Mouse (Mus musculus): ENCODE data around the gene Dixdc1.
A peak's percentile ranks its signal among the peaks of the same experiment; 100 is the strongest.

Dixdc1 gene

DNA sequence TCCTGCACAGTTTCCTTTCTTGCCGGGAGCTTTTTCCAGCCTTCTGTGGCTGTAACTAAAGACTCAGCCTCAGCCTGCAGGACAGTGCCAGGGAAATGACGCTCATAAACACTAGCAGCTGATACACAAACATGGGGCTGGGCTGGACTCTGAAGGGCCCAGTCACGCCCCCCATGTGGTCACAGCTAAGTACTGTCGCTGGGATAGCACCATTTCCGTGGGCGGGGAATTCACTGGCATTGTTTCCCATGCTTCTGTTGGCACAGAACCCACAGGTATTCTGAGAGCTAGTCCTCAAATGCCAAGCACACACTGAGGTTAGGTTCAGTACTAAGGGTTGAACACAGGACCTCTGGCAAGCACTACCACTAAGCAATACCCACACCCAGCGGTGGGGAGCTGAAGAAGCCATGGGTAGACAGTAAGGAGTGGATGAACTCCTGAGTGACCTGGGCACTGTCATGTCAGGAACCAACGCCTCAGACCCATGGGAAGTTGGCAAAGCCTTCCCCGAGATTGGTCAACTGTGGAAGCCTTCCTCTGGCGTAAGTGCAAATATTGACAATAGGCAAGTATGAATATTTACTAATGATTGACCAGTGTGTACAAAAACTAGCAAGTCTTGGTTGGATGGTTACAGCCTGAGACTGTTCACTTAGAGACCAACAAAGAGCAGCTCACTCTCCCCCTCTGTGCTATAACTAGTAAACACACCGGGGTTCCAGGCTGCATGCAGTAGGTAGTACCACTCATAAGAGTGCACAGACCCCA lies 38.2 kb downstream of the Dixdc1 start:
- no peak for DNase-seq (ENCODE audit: low spot score in 2 of 2)

DNA sequence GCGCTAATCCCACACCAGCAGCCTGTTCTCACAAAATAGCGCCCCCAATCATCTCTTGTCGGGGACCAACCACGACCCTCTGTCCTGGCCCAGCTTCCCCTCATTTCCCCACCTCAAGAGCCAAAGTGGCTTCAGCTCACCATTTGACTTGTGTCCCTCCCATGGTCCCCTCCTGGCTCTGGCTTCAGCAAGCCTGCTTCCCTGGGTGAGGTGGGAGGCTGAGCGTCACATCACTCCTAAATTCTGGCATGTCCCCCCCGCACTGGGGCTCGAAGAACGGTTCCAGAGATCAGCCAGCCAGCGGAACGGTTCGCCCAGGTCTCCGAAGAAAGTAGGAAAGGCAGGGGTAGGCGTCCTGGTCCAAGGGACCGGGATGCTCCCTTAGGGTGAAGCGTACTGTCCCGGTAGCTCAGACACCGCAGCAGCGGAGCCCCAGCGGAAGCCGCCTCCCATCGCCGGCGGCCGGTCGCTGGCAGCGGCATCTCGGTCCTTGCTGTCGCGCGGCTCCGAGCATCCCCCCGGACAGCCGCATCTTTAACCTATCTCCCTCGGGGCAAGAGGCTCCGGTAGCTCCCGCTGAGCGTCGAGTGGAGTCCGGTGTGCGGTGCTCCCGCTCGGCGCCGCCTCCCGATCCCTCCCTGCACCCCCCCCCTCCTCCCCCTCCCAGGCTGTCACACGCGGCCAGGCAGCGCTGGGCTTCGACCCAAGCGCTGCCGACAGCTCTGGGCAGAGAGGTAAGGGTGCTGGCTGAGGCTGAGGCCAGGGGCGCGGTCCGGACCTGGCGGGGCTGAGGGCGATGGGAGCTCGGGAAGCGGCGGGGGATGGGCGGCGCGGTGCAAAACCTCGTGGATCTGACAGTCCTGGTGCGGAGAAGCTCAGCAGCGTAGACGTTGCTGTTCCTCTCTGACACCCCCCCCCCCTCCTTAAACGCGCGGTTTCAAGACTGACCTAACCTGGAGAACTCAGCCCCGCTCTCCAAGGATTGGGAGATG lies 40.6 kb downstream of the Dixdc1 start:
- peak; percentile 59 to 69 for DNase-seq (ENCODE audit: low spot score in 2 of 2)

DNA sequence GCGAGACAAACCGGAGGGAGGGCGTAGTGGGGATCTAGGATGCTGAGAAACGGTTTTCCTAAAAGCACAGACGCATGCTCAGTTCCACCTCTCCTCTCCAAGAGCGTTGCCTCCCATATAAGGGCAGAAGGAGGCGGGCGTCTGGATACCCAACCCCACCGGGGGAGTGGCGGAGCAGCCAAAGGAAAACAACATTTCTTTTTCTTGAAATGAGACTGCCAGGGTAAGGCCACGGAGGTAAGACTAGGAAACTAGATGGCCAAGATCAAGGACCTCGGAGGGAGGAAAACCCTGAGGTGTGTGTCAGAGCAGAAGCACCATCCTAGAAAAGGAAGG lies 41.6 kb downstream of the Dixdc1 start:
- peak; percentile 83 to 84 for DNase-seq (ENCODE audit: low spot score in 2 of 2)

DNA sequence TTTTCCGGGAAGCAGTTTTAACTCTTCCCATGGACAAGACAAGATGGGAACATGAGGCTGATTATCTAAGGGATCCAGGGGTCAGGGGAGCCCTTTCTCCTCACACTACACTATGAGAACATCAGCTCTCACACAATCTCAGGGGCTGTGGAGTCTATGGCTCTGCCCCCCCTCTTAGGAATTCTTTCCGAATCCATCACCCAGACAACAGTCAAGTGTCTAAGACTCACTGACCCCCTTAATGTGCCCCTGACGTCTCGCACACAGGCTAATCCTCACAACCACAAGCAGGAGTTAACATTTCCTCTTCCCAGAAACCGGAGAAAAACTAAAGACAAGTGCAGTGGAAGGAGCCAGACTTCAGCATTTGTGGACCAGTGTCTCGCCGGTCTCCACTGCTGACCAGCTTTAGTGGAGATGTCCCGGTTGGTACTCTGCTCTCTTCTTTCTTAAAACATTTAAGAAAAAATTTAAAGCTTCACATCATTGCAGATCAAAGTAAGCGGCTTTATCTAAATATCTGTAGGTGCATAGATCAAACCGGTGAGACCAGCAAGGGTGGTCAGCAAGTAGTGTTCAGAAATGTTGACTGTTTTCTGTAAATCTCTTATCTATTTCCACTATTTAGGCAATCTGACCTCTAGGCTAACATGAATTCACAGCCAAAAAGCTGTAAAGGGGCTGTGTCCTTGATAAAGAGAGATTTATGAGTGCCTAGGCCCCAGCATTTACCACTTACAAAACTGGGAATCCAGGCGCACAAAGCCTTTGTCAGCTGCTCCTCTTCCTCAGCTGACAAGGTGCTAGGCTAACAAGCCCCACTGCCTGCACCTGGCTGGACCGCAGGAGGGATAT lies 42.2 kb downstream of the Dixdc1 start:
- no peak for DNase-seq (ENCODE audit: low spot score in 2 of 2)

DNA sequence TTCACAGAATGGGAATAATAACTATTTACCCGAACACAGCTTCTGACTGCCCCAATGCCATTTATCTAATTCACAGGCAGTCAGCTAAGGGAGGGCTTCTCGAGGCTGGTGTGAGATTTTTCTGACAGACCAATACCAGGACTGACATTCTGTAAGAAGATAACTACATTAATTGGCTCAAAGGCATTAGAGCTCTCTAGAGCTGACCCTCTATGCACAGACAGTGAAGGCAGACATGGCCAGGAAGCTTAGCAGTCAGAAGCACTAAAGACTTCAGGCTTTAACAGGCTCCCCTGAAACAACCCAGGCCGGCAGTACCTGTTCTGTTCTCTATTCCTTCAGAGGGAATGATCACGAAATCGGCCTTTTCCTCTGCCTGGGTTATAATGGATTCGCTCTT lies 44.2 kb downstream of the Dixdc1 start:
- no peak for DNase-seq (ENCODE audit: low spot score in 2 of 2)

DNA sequence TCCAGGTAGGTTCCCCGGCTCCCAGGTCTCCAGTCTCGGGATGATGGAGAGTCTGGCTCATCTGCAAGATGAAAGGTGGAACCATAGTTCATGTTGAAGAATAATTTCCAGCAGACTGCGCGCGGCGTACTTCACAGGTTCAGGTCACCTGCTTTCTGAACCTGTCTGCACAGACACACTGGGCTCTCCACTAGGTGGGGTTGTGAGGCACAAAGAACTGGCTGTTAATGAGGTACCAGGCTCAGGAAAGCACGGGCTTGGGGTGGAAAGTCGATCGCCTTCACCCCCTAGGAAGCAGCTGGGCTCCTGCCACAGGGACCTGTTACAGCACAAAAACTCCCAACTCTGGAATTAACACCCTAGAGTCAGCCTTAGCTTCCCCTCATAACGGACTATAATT lies 45.7 kb downstream of the Dixdc1 start:
- peak; percentile 32 to 37 for DNase-seq (ENCODE audit: low spot score in 2 of 2)

DNA sequence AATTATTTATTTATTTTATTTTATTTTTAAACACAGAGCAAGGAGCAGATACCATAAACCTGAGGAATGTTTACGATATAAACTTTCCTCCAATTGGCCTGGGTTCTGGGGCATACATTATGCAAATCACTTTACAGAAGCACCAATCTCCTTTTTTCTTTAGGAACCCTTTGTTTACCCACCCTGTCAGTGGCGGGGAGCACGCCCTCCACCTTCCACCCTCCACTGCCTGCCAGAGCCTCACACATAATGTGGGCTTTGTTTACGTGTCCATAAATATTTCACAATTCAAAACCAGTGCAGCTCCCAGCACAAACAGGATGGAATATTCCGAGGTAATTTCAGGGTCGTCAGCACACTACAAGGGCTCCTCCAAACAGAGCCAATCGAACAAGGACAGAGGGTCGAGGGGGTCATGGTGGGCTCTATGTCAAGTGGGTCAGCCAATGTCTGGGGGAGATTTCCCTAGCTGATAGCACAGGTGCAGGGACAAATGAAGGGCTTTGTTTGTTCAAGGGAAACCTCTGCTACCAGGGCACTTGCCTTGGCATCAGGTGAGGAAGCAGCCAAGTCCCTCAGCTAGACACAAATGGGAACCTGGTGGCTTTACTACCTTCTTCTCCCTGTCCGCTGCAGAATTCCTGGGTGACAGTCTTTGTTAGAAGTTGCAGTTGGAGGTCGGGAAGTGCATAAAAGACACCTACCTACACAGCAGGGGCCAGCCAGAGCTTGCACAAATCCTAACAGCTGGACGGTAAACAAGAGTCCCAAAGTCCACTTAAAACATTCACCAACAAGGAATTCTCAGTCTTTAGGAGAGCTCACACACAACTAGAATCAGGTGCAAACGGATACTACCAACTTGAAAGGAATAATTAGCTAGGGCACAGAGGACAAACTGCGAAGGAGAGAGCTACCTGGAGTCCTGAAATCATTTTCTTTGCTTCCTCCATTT lies 46.4 kb downstream of the Dixdc1 start:
- DNase-seq (ENCODE audit: low spot score in 2 of 2) = no peak

DNA sequence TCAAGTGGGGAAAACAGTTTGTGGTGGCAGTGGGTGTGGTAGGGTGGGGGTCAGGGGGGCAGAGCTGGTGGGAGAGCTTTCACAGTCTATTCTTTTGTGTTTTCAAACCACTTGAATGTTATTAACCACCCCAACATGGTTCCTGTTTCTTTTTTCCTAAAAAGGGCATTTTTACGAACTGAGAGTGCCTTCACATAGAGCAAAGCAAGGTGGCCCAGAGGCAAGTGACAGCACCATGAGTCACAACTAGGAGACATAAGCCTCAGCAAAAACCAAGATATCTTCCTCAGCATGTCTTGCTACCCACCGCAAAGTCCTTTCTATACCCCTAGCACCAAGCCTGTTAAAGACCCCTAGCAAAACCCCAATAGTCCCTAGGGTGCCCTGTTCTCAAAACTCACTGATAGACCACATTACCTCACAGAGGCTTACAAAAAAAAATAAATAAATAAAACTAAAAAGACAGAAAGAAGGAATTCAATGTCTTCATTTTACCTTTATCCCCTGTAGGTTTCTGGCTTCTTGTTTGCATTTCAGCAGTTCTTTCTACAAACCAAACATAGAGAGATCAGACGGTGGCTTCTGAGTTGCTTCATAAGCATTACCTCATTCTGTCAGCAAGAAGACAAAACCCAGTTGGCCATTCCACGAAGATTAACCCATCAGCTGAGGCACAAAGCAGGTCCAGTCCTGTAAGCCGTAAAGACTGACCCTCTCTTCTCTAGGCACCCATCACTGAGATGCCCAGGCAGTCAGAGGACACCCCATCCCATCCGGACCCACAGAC lies 52.3 kb downstream of the Dixdc1 start:
- DNase-seq (ENCODE audit: low spot score in 2 of 2) = no peak

DNA sequence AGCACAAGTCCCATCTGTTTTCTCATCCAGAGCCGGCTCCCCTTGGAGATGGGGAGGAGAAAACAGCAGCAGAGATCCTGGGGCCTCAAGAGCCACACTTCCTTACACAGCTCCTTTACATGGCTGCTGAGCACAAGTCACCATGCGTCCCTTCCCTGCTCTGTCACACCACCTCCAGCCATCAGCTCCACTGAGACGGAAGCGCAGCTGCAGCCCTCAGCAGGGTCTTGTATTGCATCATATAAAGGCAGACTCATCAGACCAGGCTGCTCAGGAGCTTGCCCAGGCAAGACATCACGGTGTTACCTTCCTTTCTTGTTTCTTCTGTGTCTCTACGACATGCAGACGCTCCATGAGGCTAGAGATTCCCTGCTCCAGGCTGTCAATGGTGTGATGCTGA lies 57.6 kb downstream of the Dixdc1 start:
- no peak for DNase-seq (ENCODE audit: low spot score in 2 of 2)

DNA sequence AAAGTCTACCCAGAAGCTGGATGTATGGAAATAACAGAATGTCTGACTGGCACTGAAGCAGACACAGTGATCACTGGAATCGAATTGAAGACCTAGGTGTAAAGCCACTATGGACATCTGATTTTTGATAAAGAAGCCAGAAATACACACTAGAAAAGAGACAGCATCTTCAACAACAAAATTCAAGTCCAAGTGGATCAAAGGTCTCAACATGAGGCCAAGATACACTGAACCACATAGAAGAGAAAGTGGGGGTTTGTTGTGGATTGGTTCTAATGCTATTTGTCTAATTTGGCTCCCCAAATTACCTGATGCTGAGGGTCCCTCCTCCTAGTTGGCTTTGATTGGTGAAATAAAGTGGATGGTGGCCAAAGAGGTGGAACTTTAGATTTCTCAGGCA lies 59.9 kb downstream of the Dixdc1 start:
- DNase-seq (ENCODE audit: low spot score in 2 of 2) = no peak

DNA sequence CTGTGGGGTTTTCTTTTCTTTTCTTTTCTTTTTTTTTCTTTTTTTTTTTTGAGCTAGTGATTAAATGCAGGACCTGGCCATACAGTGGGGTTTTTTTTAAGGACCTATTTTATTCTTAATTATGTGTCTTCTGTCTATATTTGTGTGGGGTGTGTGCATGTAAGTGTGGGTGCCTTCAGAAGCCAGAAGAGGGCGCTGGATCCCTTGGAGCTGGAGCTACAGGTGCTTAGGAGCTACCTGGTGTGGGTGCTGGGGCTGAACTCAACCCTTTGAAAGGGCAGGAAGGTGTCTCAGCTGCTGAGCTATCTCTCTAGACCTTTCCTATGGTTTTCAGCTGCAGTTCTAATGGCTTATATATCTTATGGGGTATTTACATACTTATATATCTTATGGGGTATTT lies 64.5 kb downstream of the Dixdc1 start:
- DNase-seq (ENCODE audit: low spot score in 2 of 2) = no peak

DNA sequence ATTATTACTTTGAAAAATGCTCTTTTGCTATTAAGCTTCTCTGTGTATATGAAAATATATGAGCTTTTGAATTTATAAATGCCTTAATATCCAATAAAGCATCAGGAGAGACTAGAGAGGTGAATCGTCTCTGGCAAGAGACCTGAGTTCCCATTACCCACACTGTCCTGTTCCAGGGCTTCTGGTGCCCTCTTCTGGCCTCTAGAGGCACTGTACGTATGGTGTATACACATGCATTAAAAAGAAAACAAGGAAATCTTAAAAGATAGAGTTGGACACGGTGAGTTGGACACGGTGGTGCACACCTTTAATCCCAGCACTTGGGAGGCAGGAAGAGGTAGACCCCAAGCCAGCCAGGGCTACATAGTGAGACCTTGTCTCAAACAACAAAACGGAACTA lies 68.6 kb downstream of the Dixdc1 start:
- peak; percentile 36 to 50 for DNase-seq (ENCODE audit: low spot score in 2 of 2)

DNA sequence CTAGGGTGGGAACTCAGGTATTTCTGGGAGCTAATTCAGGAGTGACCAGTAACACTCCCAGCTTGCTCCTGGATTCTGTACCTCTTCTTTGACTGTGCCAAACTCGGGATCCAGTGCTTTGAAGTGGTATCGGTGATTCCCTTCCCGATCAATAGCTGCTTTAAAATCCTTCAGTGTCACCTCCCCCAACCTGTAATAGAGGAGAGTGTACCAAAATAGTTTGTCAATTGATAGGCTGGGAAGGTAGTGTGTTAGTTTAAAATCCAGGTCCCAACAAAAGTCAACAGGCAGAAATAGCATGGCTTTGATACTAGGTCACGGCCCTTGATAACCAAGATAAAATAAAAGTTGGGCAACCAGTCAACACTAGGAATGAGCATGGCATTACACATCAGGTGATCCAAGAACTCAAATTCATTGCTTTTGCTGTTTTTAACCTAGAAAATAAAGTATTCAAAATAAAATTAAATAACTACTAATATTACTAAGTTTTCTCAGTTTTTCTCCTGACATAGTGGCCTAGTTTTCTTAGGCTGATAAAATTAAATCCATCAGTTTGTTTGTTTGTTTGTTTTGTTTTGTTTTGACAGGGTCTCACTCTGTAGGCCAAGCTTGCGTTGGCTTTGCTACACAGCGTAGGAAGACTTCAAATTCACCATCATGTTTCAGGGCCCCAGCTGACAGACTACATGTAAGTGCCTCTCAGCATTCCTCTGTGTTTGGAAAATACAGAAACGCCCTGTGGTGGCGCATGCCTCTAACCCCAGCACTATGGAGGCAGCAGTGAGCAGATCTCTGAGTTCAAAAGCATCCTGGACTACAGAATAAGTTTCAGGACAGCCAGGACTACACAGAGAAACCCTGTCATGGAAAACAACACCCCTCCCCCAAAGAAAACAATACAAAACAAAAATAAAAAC lies 71.5 kb downstream of the Dixdc1 start:
- DNase-seq (ENCODE audit: low spot score in 2 of 2) = no peak

DNA sequence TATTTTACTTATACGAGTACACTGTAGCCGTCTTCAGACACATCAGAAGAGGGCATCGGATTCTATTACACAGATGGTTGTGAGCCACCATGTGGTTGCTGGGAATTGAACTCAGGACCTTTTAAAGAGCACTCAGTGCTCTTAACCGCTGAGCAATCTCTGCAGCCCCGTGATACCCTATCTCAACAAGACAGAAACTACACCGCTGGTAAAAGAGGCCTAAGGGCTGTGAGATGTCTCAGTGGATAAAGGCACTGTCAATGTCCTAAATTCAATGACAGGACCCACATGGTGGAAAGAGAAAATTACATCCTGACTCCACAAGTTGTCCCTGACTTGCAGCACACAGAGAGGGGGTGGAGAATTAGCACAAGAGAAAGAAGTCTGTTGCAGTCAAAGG lies 72.9 kb downstream of the Dixdc1 start:
- no peak for DNase-seq (ENCODE audit: low spot score in 2 of 2)

DNA sequence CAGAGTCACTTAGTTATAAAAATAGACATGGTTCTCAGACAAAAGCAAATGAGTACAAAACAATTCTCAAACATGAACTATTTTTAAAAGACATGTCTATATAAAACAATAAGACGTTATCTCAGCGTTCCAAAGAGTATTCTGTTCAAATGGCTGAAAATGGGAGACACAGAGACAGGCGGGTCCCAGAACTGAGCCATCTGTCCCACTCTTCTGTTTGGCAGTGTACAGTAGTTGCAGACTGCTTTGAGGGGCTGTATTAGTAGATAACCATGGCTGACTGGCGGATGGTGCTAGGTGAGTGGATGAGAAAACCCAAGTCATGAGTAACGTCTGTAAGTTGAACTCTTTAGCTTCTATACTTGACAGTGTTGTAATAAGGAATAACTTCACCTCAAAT lies 74.5 kb downstream of the Dixdc1 start:
- DNase-seq (ENCODE audit: low spot score in 2 of 2) = no peak

DNA sequence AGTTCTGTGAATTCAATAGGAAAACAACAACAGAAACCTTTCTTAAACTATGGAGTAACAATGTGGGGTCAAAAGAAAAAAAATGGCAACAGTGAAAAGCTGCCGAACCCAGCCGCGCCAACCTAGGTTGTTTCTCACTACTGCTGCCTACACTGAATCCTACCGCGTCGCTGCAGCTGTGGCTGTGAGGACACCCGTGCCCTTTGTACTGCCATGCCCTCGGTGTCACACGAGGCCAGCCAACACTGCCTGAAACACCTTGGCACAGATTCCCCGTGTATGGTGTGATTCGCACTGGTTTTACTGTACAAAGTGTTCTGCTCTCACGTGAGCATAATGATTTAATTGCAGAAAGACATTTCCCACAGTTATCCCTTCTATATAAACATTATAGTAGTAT lies 78.9 kb downstream of the Dixdc1 start:
- DNase-seq (ENCODE audit: low spot score in 2 of 2) = peak; percentile 25 to 27

DNA sequence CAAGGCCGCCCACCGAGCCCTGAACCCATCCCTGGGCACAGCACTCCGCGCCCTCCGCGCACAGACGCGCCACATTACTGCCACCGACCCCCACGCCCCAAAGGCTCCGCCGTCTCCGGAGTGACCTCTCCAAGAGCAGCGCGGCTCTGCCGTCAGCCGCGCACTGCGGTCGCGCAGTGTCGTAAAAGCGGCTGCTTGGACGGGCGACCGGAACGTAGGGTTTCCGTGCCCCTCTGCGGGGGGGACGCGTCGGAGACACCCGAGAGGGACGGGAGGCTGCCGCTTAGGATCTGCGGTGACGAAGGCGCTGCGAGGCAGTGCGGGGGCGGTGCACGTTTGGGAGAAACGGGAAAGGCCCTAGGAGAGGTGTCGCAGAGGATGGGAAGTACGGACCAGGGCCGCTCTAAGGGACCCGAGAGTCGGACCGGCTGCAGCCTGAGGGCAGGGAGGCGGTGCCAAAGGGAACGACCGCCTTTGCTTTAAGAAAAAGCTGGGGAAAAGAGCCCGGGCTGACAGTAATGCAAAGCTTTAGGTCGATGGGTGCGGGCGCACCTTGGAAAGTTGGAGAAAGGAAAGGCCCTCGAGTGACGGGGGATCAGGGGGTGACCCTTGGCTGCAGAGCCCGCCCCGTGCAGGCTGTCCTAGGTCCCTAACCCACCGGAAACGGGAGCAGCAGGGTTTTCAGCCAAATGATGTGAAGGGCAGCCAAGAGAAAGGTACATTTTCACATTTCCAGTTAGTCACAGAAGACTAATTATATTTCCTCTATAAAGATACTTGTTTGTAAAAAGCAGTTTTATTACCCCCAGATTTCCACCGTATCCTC lies 79.7 kb downstream of the Dixdc1 start, which contains the start of gene Dlat:
TSS of gene Dlat (minus strand) at position 389 of the 826 bp plus-strand sequence.
- DNase-seq (ENCODE audit: low spot score in 2 of 2) = peak; percentile 88 to 89

DNA sequence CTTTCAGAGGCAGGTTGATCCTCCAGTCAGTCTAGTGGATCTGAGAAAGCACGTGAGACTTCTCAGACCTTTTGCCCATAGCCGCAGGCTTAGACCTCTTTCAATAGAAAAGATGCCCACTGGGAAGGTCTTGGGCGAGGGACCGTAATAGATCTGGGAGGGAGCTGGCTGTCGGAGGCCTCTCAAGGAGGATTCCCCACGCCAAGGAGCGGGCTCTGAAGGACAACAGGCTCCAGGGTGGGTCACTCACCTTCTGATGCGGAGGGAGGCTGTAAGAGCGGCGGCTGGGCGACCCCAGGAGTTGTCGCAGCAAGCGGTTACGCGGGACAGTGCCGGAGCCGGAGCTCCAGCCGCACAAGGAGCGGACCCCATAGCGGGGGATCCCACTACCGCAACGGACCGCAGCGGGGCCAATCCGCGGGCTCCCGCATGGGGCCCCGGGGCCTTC lies 80.4 kb downstream of the Dixdc1 start:
- no peak for DNase-seq (ENCODE audit: low spot score in 2 of 2)
